Mouse (Mus musculus): Measurements from ENCODE around the gene Hoxc12.

The Hoxc12 gene

GRCm38 (mm10) chr15:102936279-102936972 lies at the start of gene Hoxc12:
Hoxc12 (plus strand) TSS chr15:102936757.
- no peak for DNase-seq

GRCm38 (mm10) chr15:102895115-102895514 lies 41.4 kb upstream of the Hoxc12 start:
- no peak for DNase-seq

GRCm38 (mm10) chr15:102904946-102905345 lies 31.6 kb upstream of the Hoxc12 start:
- no peak for DNase-seq

- DNase-seq: no peak
Observed at GRCm38 (mm10) chr15:102909536-102909935, 27.0 kb upstream of the Hoxc12 start.

GRCm38 (mm10) chr15:102910038-102910437 lies 26.5 kb upstream of the Hoxc12 start:
- DNase-seq: no peak

- DNase-seq: no peak
Observed at GRCm38 (mm10) chr15:102910496-102911095, 26.0 kb upstream of the Hoxc12 start.

- peak; percentile 78 for DNase-seq
Observed at GRCm38 (mm10) chr15:102913038-102913585, 23.4 kb upstream of the Hoxc12 start.

GRCm38 (mm10) chr15:102917972-102918572 lies 18.5 kb upstream of the Hoxc12 start:
- peak; percentile 72 for DNase-seq

GRCm38 (mm10) chr15:102918611-102919265 lies 17.8 kb upstream of the Hoxc12 start:
- peak; percentile 80 for DNase-seq

- DNase-seq: peak; percentile 70
Observed at GRCm38 (mm10) chr15:102919336-102920180, 17.0 kb upstream of the Hoxc12 start.

- DNase-seq: peak; percentile 96
Observed at GRCm38 (mm10) chr15:102920619-102921018, 15.9 kb upstream of the Hoxc12 start.

- DNase-seq: no peak
Observed at GRCm38 (mm10) chr15:102921053-102922011, 15.2 kb upstream of the Hoxc12 start, which contains the start of gene Hoxc13. Hoxc13 (plus strand) TSS chr15:102921103.

GRCm38 (mm10) chr15:102922012-102922362 lies 14.6 kb upstream of the Hoxc12 start:
- DNase-seq: no peak

GRCm38 (mm10) chr15:102922636-102923500 lies 13.7 kb upstream of the Hoxc12 start:
- no peak for DNase-seq

- DNase-seq: no peak
Observed at GRCm38 (mm10) chr15:102927032-102927645, 9.4 kb upstream of the Hoxc12 start.

GRCm38 (mm10) chr15:102931706-102932358 lies 4.7 kb upstream of the Hoxc12 start:
- no peak for DNase-seq

- DNase-seq: no peak
Observed at GRCm38 (mm10) chr15:102934438-102934837, 2.1 kb upstream of the Hoxc12 start.

- no peak for DNase-seq
Observed at GRCm38 (mm10) chr15:102934897-102935296, 1.7 kb upstream of the Hoxc12 start.

- no peak for DNase-seq
Observed at GRCm38 (mm10) chr15:102937036-102937666, 594 bp downstream of the Hoxc12 start.
